Mouse (Mus musculus) lung, adult 2 months (tissue): ENCODE measurements around the gene Mpc1.

Source experiments
- CTCF ChIP-seq: fragments of 200-500 bp; IDR thresholded peaks from 2 replicates; pipeline ENCODE4 v1.5.1; 2011; ENCODE audit warnings: mild to moderate bottlenecking, low read length, control low read depth; ENCODE audit not compliant: insufficient read depth
- POLR2A ChIP-seq: fragments of 200-500 bp; IDR thresholded peaks from 2 replicates; pipeline ENCODE4 v1.6.1; 2011; ENCODE audit warnings: low read depth, mild to moderate bottlenecking, control low read depth, low read length, borderline replicate concordance; ENCODE audit errors: extremely low read depth

- TF ChIP-seq POLR2A (no peak), CTCF (no peak)
These were observed 57.1 kb downstream of the Mpc1 start for GRCm38 (mm10) chr17:8339666-8340374.
